Mouse (Mus musculus) heart, postnatal 36 days (tissue): Measurements from ENCODE around the gene 1700015F17Rik. TPM values are rescaled to one million over a fixed set of nuclear protein-coding genes. Genes with fewer than 3 reads are reported as not detected.

ENCODE experiments used
- DNase-seq, 2 experiments: peaks; one replicate each; pipeline ENCODE4 v3.0.0; 2021 to 2022
- intact Hi-C: fragments of 180-260 bp; cut with DNase I; formaldehyde crosslinking; loops from one replicate; pipeline ENCODE4 v1.15.1; 2025
- total RNA-seq, 2 experiments: library from RNA; stranded (reverse); gene quantifications; 2 replicates each; pipeline ENCODE4 v1.2.3; 2021

The 1700015F17Rik gene
- not detected for total RNA-seq

DNA sequence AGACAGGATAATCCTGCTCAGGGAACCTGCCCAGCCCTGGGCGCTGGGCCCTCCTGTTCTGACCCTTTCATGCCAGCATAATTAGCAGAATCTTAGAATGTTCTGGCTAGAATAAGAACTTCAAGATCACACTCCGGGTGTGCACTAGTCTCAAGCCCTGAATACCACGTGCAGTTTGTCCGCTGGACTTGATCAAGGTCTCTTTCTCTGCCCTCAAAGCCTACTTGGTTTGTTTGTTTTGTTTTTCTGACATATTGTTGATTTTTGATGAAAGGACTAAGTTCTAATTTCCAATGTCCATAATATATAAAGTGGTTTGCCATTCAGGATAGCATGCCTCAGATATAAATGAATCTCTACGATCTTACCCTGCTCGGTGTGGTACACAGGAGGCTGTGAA, at the start of gene 1700015F17Rik:
1700015F17Rik (minus strand) TSS at position 101 of the 400 bp plus-strand sequence.
- DNase-seq = no peak
- intact Hi-C loops = no loop called here

DNA sequence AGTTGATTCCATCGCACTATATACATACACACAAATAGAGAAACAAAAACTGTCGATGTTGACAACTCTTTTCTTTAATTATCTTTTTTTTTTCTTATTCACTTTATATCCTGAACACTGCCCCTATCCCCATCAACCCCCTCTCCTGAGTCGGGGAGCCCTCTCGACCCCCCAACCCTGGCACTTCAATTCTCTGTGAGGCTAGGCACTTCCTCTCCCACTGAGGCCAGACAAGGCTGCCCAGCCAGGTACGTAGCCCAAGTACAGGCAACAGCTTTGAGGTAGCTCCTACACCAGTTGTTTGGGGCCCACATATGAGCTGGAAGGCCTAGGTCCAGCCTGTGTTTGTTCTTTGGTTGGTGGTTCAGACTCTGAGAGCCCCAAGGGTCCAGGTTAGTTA, 36.5 kb upstream of the 1700015F17Rik start:
- intact Hi-C loops = loop anchor here (2.0 kb wide), 1 partner anchor 43 kb away; the partner anchor contains the start of gene Gtpbp10
- DNase-seq = no peak

DNA sequence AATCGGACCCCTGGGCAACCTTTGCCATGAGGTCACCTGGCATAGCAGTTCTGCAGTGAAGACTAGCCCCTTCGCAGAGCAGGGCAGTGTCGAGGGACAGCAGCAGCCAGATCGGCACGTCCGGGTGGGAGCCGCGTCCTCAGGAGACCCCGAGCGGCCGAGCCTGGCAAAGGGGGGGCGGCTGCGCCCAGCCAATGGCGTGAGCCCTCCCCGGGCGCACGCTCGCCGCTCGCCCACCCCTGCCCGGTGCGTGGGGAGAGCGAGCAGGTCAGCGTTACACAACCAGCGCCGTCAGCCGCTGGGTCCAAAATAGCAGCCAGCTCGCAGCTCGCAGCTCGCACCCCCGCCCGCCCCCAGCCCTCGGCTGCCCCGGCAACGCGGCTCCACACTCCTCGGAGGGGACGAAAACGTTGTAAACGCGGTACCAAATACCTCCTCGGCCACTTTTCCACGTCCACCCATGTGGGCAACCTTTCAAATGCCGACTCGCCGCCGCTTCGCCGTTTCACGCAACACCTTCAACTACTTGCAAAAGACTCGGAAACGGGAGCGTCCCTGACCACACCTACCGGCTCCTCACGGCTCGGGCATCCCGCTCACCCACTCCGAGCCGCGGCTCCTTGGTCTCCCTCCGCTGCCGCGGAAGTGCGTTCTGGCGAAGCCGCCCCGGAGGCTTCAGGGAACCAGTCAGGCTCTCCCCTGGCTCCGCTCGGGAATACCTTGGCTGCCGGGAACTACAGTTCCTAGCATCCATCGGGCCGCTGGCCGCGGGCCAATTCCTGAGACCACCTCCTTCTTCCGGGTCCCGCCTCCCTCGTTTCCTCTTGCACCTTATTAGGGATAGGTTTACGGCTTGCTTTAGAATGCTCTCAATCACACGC, 35.5 kb upstream of the 1700015F17Rik start, which contains the start of gene Cldn12:
Cldn12 (minus strand) TSS at position 763 of the 881 bp plus-strand sequence.
- intact Hi-C loops = loop anchor here (2.0 to 5.0 kb wide), 2 partner anchors 44 to 148 kb away; partner anchors contain the start of genes Cfap69 and Gtpbp10
- DNase-seq = peak; percentile 92 to 93

DNA sequence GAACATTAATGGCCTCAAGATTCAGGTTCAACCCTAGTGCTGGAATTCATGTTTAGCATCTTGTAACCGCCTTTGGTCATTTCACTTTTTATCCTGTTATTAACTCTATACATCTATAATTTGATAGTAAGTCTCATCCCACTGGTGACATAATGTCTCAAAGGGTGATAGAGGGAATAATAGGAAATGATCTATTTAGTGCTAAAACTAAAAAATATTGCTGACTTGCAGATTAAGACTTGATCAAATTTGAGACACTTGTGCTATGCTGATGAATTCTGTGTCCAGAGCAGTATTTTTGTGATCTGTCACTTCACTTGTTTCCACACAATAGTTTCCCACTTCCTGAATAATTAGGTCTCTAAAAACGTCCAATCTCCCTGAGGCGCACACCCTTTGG, 32.5 kb upstream of the 1700015F17Rik start:
- intact Hi-C loops = loop anchor here (5.0 kb wide), 1 partner anchor 151 kb away; the partner anchor contains the start of gene Cfap69
- DNase-seq = no peak

DNA sequence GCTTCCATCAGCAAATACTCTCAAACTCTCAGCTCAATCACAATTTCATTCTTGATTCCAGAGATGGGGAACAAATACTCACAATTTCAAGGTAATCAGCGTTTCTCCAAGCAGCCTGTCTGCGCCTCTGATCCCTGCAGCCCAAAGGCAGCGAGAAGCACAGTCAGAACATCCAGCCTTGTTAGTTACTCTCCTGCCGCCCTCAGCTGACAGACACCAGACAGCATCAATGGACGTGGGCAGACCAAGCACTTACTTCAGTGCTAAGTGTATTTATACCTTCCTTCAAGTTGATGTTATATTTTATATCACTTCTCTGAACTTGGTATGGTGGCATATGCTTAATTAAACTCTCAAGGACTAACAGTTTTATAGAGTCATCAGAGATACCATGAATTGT, 32.0 kb upstream of the 1700015F17Rik start:
- intact Hi-C loops = loop anchor here (5.0 kb wide), 1 partner anchor 151 kb away; the partner anchor contains the start of gene Cfap69
- DNase-seq = no peak

DNA sequence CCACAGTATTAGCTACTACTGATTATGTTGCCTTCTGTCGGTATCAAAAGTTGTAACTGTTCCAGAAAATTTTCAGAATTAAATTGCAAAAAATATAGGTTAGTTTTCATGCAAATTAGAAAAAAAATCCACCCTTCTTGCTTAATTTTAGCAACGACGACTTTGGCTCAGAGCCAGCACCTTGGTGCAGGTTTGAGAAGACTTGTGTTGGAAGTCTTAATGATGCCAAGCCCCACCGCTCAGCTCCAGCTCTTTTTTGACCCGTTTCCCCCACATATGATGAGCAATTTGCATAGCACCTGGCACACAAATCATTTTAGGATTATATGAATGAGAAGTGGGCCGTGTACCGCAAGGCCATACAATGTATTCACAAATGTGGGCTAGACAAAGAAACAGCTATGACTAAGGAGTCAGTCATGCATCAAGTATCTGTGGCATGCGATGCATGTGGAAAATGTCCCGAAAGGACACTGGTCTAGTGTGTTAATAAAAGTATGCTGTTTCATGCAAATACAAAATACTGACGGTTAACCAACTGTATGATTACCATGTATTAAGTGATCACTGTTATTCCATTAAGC, 31.5 kb upstream of the 1700015F17Rik start:
- intact Hi-C loops = loop anchor here (5.0 kb wide), 1 partner anchor 152 kb away; the partner anchor contains the start of gene Cfap69
- DNase-seq = no peak

DNA sequence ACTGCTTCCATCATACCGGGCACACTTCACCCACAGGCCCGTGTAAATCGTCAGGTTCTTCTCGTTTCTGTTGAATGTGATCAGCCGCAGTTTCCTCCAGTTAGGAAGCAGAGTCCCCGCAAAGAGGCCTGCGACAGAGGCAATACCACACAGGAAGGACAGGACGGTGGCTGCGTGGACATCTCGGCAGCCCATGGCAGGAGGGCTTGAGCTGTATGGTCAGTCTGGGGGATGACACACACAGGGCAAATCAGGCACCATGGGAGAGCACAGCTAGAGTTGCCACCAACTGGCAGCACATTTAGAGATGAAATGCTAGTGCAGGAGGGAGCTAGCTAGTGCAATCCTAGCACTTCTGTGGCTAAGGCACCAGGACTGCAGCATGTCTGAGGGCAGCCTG, 29.3 kb upstream of the 1700015F17Rik start:
- no peak for DNase-seq
- intact Hi-C loops = no loop called here

DNA sequence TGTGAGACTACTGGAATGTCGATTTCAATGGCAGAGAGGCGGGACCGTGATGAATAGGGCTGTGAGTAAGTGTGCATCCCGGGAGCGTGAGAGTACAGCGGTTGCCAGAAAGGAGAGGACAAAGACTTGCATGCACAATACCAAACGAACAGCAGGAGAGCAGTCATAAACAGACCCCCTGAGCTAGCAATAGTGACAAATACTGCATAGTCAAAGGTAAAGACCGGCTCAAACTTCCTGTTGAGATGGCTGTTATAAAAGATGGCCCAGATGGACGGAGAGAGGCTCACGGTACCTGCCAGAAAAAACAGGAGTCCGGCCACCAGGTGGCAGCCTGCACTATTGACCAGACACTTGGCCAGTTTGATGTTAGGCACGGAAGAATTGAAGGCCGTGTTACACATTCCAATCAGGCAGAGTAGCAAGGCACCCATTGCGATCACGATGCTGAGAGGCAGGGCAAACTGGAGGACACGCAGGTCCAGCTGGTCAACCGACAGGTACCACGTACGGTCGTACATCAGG, 28.8 kb upstream of the 1700015F17Rik start:
- DNase-seq = peak; percentile 35 to 63
- intact Hi-C loops = no loop called here

DNA sequence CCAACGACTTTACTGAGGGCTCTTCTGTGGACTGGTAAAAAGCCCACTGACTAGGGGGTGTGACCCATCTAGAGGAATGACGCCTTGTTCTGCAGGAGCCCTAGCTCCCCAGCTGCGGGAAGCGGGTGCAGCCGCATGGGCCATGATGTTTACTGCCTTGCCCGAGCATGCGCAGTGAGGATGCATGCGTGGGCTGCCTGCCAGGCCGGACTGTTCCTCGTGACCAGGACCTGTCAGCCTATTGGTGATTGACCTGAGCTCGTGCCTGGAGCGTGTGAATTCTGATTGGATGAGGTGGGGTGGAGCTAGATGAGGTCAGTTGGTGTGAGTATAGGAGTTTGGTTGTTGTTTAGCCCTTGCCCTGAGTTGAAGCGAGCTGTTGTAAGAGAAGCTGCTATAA, 25.5 kb upstream of the 1700015F17Rik start:
- no peak for DNase-seq
- intact Hi-C loops = no loop called here

DNA sequence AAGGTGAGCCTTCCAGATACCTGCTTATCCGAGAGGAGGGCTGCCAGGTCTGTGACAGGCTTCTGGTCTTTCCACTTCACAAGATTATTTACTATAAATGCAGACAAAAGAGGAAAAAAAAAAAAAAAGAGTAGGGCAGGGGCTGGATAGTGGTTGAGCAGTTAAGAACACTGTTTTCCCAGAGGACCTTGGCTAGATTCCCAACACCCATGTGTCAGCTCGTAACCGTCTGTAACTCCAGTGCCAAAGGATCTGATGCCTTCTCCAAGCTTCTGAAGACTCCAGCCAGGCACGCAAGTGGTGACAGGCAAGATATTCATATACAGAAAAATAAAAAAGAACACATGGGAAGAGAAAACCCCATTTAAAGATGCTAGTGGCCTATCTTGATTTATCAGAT, 24.4 kb upstream of the 1700015F17Rik start:
- intact Hi-C loops = no loop called here
- no peak for DNase-seq

DNA sequence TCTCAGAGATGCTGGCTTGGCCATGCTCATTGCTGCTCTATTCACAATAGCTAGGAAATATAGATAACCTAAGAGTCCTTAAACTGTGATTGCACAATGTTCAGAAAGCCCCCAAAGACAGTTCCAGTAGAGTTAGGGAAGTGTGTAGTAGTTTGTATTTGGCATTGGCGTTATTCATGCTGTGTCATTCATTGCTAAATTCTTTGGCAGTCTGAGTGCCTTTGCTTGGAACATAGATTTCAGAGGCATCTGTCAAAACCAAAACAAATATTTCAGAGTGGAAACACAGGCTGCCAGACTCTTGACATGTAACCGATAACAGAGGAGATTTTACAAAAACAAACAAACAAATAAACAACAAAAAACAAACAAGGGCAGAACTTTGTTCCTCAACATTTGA, 22.6 kb upstream of the 1700015F17Rik start:
- intact Hi-C loops = no loop called here
- DNase-seq = no peak

DNA sequence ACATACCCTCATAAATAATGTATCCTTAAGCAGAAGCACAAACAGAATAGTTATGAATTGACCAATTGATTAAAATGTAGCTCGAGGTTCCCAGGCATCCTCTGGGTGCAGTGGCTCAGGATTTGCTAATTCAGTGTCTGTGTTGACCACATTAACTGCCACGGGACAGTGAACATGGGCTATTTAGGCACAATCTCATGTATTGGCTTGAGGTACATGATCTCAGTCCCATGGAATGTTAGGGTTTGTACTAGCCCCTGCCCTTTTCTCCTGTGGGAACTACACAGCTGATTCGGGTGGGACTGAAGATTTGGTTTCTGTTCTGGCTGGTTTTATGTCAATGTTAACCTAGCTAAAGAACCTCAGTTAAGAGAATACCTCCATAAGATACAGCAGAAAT, 17.4 kb upstream of the 1700015F17Rik start:
- no peak for DNase-seq
- intact Hi-C loops = no loop called here

DNA sequence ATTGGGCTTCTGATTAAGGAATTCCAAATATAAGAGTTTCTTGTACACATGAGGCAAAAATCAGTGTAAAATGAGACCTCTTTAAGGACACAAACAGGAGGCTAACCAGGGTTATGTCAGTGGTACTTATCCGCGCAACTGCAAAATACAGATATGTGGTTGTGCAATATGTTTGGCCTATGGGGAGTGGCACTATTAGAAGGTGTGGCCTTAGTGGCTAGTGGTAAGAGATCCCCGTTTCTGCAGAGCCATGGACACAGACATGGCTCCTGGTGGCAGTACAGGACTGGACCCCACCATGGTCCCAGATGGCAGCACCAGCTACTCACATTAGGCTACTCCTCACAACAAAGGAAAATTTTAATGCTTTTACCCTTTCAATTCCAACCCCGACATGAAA, 16.1 kb upstream of the 1700015F17Rik start:
- intact Hi-C loops = no loop called here
- DNase-seq = no peak

DNA sequence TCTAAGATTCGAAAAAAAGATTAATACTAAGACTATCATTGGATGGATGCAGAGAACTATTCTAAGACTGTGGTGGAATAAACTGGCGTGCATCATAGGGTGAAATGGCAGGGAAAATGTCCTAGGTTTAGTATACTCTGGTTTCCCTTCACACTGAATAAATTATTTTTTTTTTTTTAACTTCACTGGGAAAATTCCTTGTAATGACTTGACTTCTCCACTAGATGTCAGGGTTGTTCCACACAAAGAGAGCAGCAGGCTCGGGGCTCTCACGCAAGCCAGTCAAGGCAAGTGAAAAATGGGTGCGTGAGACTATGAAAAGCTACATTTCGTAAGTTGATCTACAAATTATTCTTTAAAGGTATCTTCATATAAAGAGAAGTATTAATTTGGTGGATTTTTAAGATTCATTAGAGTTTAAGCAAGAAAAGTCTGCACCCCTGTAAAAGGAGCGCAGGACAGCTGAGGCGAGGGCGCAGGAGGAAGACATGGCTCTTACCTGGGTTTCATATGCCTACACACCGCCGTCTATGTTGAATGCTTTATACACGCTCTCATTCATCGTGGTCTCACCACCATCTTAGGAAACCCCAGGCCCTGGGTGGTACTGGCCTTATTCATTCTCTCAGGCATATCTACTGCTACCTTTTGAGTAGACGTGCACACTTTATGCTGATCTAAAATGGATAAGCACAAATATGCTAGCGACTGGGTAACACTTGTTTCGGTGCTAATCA, 15.5 kb upstream of the 1700015F17Rik start:
- DNase-seq = no peak
- intact Hi-C loops = loop anchor here (1.0 kb wide), 1 partner anchor 255 kb away; the partner anchor contains the start of gene Steap1

DNA sequence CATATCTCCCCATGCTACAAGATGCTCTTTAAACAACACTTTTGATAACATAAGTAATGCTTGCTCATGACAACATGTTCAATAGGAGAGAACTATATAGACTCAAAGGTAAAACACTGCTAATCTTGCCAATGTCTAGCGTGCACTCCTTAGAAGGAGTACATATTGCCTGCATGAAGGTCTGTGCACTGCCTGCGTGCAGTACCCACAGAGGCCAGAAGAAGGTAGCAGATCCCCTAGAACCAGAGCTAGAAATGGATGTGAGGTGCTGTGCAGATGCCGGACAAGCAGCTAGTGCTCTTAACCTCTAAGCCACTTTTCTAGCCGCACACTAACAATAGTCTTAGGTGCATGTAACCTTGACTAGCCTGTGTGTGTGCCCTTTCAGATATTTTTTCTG, 13.2 kb upstream of the 1700015F17Rik start:
- intact Hi-C loops = no loop called here
- DNase-seq = no peak

DNA sequence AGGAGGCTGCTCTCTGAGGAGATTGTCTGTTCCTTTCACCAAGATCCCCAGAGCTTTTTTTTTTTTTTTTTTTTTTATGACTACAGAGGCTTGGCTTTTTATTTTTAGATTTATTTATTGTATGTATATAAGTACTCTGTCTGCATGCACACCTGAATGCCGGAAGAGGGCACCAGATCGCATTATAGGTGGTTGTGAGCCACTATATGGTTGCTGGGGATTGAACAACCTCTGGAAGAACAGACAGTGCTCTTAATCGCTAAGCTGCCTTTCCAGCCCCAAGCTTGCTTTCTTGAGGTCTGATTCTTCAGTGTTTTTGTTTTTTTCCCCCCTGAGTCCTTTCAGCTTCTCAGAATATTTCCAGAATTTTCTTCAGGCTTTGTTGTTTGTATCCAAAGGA, 7.1 kb upstream of the 1700015F17Rik start:
- intact Hi-C loops = no loop called here
- no peak for DNase-seq

DNA sequence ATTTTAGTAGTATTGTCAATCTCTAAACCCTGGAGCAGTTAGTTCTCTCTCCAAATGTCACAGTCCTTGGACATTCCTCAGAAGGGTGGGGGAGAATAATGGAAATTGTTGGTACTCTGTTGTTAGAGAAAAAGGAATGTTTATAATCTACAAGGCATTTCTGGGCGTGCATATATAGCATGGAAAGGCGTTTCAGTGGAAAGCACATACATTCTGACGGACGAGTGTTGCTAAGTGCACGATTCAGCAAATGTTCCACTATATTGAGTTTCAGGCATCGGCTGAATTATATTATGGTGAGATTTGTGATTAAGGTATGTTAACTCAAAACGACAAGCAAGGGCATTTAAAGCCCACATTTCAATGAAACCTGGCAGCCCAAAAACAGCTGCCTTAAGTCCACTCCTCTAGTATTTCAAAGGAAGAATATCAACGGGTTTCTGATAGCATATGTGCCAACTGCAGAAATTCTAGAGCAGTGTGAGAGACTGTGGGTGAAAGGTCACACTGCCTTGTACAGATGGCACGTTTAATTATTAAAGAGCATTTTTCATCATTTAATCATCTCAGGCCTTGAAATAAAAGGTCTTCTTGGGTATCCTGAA, 4.4 kb upstream of the 1700015F17Rik start:
- intact Hi-C loops = loop anchor here (5.0 kb wide), 2 partner anchors 101 to 216 kb away; no protein-coding TSS in a partner anchor

DNA sequence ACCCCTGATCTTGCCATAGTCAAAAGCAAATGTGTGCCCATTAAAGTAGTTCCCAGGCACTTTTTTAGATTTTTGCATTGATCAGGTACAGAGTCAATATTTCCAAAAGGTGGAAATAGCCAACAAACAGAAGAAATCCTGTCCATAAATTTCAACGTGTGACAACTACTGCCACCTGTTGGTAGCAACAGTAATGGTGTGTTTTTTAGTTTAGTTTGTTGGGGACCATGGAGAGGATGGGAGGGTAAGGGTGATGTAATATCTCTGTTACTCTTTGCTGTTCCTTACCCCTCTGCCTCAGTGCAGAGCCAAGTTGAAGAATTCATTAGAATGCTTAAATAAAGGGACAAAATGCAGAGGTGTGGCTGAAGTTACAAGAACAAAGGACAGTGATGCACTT, 2.7 kb upstream of the 1700015F17Rik start:
- intact Hi-C loops = loop anchor here (1.0 to 5.0 kb wide), 3 partner anchors 99 to 519 kb away; no protein-coding TSS in a partner anchor
- DNase-seq = peak in 1 of 2 experiments; percentile 28

More for the DNA sequence above, 4.4 kb upstream of the 1700015F17Rik start:
- DNase-seq = no peak

DNA sequence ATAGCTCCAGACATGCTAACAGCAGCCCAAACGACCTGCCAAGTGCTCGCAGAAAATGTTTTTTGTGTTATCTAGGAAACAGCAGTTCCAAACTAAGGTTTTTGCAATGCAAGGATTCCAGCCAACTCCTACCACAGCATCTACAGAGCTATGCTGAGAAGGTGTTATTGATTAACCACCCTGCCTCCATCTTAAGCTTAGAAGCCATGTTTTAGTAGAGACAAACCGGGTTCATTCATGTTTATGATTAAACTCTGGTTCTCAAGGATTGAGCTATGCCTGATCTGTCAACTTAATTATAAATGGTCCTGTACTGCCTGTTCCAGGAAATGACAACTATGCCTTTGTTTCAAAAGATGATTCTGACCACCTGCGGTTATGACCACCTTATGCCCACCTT, 2.8 kb downstream of the 1700015F17Rik start:
- no peak for DNase-seq
- intact Hi-C loops = no loop called here

DNA sequence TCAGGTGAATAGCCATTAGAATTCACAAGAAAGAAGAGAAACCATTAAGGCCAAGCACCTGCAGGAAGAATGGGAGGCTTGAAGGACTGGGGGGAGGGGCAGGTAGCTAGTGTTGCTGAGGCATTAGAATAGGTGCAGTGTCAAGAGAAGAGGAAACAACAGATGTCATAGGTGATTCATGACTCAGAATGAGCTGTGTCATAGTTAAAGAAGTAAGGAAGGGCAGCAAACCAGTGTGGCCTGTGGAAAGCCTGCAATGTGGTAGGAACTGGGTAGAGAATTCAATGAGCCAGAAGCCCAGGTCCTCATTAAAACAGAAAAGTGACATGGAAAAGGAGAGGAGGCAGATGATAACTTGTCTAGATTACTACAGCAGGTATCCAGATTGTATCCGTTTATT, 13.7 kb downstream of the 1700015F17Rik start:
- DNase-seq = no peak
- intact Hi-C loops = no loop called here
